Mouse (Mus musculus): ENCODE results near the gene Slc5a5. TPM values are rescaled to one million over a fixed set of nuclear protein-coding genes. Genes with fewer than 3 reads are reported as not detected.
A peak's percentile ranks its signal among the peaks of the same experiment; 100 is the strongest.

Gene Slc5a5
- 0.12 and 0.13 TPM in 2 replicates for polyA plus RNA-seq (2015; fragmentation: Nextera tagmentation; extraction: Ambion mirVana)

DNA sequence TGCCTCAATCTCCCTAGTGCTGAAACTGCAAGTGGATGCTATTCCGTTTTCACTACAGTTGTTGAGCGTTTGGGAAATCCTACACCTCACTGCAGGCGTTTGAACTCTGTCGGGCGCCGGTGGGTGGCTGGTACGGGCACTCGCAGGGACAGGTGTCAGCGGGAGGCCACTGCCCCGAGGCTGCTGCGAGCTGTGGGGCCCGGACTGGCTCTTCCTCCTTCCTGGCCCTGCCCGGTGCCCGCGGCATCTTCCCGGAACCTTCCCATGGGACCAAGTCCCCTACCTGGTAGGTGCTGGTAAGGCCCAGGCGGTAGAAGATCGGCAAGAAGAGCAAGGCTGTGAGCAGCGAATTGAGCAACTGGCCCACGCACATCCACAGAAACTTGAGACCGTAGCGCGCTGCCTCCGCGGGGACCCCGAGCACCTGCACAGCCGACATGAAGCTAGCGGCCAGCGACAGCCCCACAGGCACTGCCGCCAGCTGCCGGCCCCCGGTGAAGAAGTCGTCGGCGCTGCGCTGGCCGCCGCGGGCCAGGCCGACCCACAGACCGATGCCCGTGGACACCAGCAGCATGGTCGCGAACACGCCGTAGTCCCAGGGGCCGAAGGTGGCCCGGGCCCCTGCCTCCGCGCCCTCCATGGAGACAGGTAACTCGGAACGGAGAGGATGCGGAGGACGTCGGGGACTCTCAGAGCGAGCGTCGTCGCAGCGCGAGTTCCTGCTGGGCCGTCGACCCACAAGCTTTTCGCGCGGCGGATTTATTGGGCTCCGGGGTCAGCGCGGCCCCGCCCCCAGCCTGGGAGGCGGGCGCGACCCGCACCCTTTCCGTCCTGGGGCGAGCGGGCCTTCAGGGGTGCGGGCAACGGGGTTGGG, at the start of gene Slc5a5:
Slc5a5 (minus strand) TSS at position 736 of the 874 bp plus-strand sequence.
- H3K9ac ChIP-seq (replicated peaks; ENCODE audit: low read depth): no peak within 1 kb of the TSS
- H3K4me3 ChIP-seq (ENCODE audit: low read depth, low read length): no peak within 1 kb of the TSS
- H3K4me1 ChIP-seq (ENCODE audit: insufficient read depth, low read depth, low read length): peaks cover 12% of the 10 kb centered on the region; the same call in 1 of the 2 replicates
- H3K9me3 ChIP-seq (ENCODE audit: low read length): no peaks in the 10 kb centered on the region
- H3K27ac ChIP-seq (ENCODE audit: low read length): no peak within 1 kb of the TSS
- H3K27me3 ChIP-seq (replicated peaks; ENCODE audit: insufficient read depth, low read length): peaks cover 25% of the 10 kb centered on the region
- ATAC-seq: no peak
- peak within 1 kb of the TSS; percentile 44 for H3K4me2 ChIP-seq (replicated peaks; ENCODE audit: low read depth, low read length)
- no peak for DNase-seq (ENCODE audit: low spot score)
- TF ChIP-seq CTCF (IDR thresholded peaks at IDR 0.05) (no peak), EP300 (IDR thresholded peaks at IDR 0.05) (no peak)
- peaks cover 11% of the 10 kb centered on the region for H3K36me3 ChIP-seq (ENCODE audit: insufficient read depth, low read length)
- WGBS: 5% methylated on average over 70 of the region's 80 CpGs

- ATAC-seq (no peak), DNase-seq (ENCODE audit: low spot score) (no peak)
- no peak for TF ChIP-seq EP300 (IDR thresholded peaks at IDR 0.05)
- TF ChIP-seq CTCF (IDR thresholded peaks at IDR 0.05): peak; percentile 40
- no peak overlapping the region for H3K9ac ChIP-seq (replicated peaks; ENCODE audit: low read depth)
- H3K9me3 ChIP-seq (ENCODE audit: low read length): no peaks in the 10 kb centered on the region
- WGBS: 51% methylated on average over 2 of the region's 2 CpGs
- no peaks in the 10 kb centered on the region for H3K27me3 ChIP-seq (replicated peaks; ENCODE audit: insufficient read depth, low read length)
- H3K36me3 ChIP-seq (ENCODE audit: insufficient read depth, low read length): no peaks in the 10 kb centered on the region
- H3K27ac ChIP-seq (ENCODE audit: low read length): no peak overlapping the region
- H3K4me2 ChIP-seq (replicated peaks; ENCODE audit: low read depth, low read length): no peak overlapping the region
- no peaks in the 10 kb centered on the region for H3K4me1 ChIP-seq (ENCODE audit: insufficient read depth, low read depth, low read length)
- no peak overlapping the region for H3K4me3 ChIP-seq (ENCODE audit: low read depth, low read length)
These were observed 48.9 kb upstream of the Slc5a5 start for GRCm38 (mm10) chr8:70941478-70941877.

- Histone ChIP-seq H3K27me3 (replicated peaks; ENCODE audit: insufficient read depth, low read length) (no peaks in the 10 kb centered on the region), H3K9ac (replicated peaks; ENCODE audit: low read depth) (no peak overlapping the region), H3K4me2 (replicated peaks; ENCODE audit: low read depth, low read length) (no peak overlapping the region), H3K27ac (ENCODE audit: low read length) (no peak overlapping the region), H3K4me3 (ENCODE audit: low read depth, low read length) (no peak overlapping the region), H3K4me1 (ENCODE audit: insufficient read depth, low read depth, low read length) (no peaks in the 10 kb centered on the region), H3K36me3 (ENCODE audit: insufficient read depth, low read length) (no peaks in the 10 kb centered on the region), H3K9me3 (ENCODE audit: low read length) (no peaks in the 10 kb centered on the region)
- no peak for TF ChIP-seq EP300 (IDR thresholded peaks at IDR 0.05)
- TF ChIP-seq CTCF (IDR thresholded peaks at IDR 0.05): no peak
- ATAC-seq (no peak), DNase-seq (ENCODE audit: low spot score) (no peak)
- WGBS: 79% methylated on average over 6 of the region's 6 CpGs
These were observed 44.6 kb upstream of the Slc5a5 start for GRCm38 (mm10) chr8:70937200-70937599.

DNA sequence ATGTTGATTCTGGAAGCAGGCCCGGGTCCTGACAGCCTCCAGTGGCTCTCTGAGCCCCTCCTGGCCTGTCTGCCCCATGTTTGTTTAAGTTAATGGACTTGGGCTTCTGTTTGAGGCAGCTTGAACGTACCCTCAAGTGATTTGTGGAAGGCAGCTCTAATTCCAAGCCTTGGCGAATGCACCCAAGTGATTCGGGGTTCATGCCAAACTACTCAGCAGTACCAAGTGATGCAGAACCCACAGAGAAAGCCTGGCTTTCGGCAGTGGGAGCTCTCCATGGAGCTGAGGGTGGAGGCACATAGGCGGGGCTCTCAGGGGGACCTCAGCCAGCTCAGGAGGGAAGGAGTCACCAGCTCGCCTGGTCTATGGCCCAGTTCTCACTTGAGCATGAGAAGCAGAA, 42.2 kb upstream of the Slc5a5 start:
- WGBS: 36% methylated on average over 7 of the region's 7 CpGs

DNA sequence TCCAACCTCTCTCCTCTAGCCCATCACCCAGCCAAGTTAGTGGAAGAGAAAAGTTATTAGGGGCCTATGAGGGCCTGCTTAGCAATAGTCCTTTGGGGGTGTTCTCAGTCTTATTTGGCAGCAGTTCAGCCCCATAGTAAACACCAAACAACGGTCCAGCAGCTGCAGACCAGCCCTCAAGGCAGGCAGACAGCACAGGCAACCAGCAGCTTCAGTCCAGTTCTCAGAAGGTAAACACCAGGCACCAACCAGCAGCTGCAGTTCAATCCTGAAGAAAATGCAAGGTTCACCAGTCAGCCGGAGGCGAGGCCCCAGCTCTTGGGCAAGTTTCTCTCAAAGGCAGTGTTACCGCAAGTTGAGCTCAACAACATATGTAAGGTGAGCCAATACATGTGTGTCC, 40.5 kb upstream of the Slc5a5 start:
- Histone ChIP-seq H3K27ac (ENCODE audit: low read length) (no peak overlapping the region), H3K36me3 (ENCODE audit: insufficient read depth, low read length) (no peaks in the 10 kb centered on the region), H3K4me1 (ENCODE audit: insufficient read depth, low read depth, low read length) (no peaks in the 10 kb centered on the region), H3K9ac (replicated peaks; ENCODE audit: low read depth) (no peak overlapping the region), H3K4me2 (replicated peaks; ENCODE audit: low read depth, low read length) (no peak overlapping the region), H3K4me3 (ENCODE audit: low read depth, low read length) (no peak overlapping the region), H3K27me3 (replicated peaks; ENCODE audit: insufficient read depth, low read length) (no peaks in the 10 kb centered on the region), H3K9me3 (ENCODE audit: low read length) (no peaks in the 10 kb centered on the region)
- DNase-seq (ENCODE audit: low spot score) (no peak), ATAC-seq (no peak)
- WGBS: 70% methylated on average over 4 of the region's 4 CpGs
- TF ChIP-seq CTCF (IDR thresholded peaks at IDR 0.05) (no peak), EP300 (IDR thresholded peaks at IDR 0.05) (no peak)

More for the DNA sequence above, 42.2 kb upstream of the Slc5a5 start:
- Histone ChIP-seq H3K4me2 (replicated peaks; ENCODE audit: low read depth, low read length) (no peak overlapping the region), H3K4me1 (ENCODE audit: insufficient read depth, low read depth, low read length) (no peaks in the 10 kb centered on the region), H3K9me3 (ENCODE audit: low read length) (no peaks in the 10 kb centered on the region), H3K9ac (replicated peaks; ENCODE audit: low read depth) (no peak overlapping the region), H3K27ac (ENCODE audit: low read length) (no peak overlapping the region), H3K36me3 (ENCODE audit: insufficient read depth, low read length) (no peaks in the 10 kb centered on the region), H3K27me3 (replicated peaks; ENCODE audit: insufficient read depth, low read length) (no peaks in the 10 kb centered on the region), H3K4me3 (ENCODE audit: low read depth, low read length) (no peak overlapping the region)
- no peak for DNase-seq (ENCODE audit: low spot score)
- TF ChIP-seq EP300 (IDR thresholded peaks at IDR 0.05): no peak
- no peak for TF ChIP-seq CTCF (IDR thresholded peaks at IDR 0.05)
- ATAC-seq: no peak

DNA sequence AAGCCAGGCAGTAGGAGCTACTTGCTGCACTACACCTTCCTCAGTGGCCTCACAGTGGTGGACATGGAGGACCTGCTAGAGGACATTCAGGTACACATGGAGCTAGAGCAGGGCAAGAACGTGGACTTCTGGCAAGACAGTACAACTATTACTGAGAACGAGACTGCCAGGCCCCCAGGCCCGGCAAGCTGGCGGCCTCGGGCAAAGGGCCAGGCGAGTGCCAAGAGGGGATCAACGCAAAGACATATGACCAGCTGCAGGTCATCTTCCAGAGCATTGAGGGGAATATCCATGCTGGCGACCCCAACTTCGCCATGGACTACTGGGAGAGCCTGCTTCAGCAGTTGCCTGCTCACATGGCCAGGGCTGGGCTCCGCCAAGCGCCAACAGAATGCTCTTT, 39.2 kb upstream of the Slc5a5 start:
- no peak overlapping the region for H3K4me2 ChIP-seq (replicated peaks; ENCODE audit: low read depth, low read length)
- ATAC-seq (no peak), DNase-seq (ENCODE audit: low spot score) (no peak)
- no peak overlapping the region for H3K4me3 ChIP-seq (ENCODE audit: low read depth, low read length)
- no peak overlapping the region for H3K9ac ChIP-seq (replicated peaks; ENCODE audit: low read depth)
- WGBS: 88% methylated on average over 11 of the region's 11 CpGs
- H3K36me3 ChIP-seq (ENCODE audit: insufficient read depth, low read length): no peaks in the 10 kb centered on the region
- TF ChIP-seq CTCF (IDR thresholded peaks at IDR 0.05): no peak
- no peak for TF ChIP-seq EP300 (IDR thresholded peaks at IDR 0.05)
- H3K9me3 ChIP-seq (ENCODE audit: low read length): no peaks in the 10 kb centered on the region
- no peaks in the 10 kb centered on the region for H3K4me1 ChIP-seq (ENCODE audit: insufficient read depth, low read depth, low read length)
- H3K27ac ChIP-seq (ENCODE audit: low read length): no peak overlapping the region
- H3K27me3 ChIP-seq (replicated peaks; ENCODE audit: insufficient read depth, low read length): no peaks in the 10 kb centered on the region
